Mouse (Mus musculus): ENCODE measurements around the gene Foxc2. TPM values are rescaled to one million over a fixed set of nuclear protein-coding genes. Genes with fewer than 3 reads are reported as not detected.

Gene Foxc2
- not detected in 2 replicates for total RNA-seq (2014; fragmentation: Nextera tagmentation)
- not detected in 2 replicates for total RNA-seq (2017)

- peak; percentile 51; the same call in 1 of the 2 replicates for ATAC-seq (replicated peaks; ENCODE audit: low FRiP score, low TSS enrichment, poor library complexity, severe bottlenecking)
Observed at GRCm38 (mm10) chr8:121115948-121116347, at the start of gene Foxc2. Gene Foxc2 (plus strand): TSS chr8:121116171.

GRCm38 (mm10) chr8:121071454-121071853, 44.5 kb upstream of the Foxc2 start:
- ATAC-seq (replicated peaks; ENCODE audit: low FRiP score, low TSS enrichment, poor library complexity, severe bottlenecking): no peak

GRCm38 (mm10) chr8:121072406-121073130, 43.4 kb upstream of the Foxc2 start:
- ATAC-seq (replicated peaks; ENCODE audit: low FRiP score, low TSS enrichment, poor library complexity, severe bottlenecking): no peak

- ATAC-seq (replicated peaks; ENCODE audit: low FRiP score, low TSS enrichment, poor library complexity, severe bottlenecking): no peak
Observed at GRCm38 (mm10) chr8:121073174-121074107, 42.5 kb upstream of the Foxc2 start.

- ATAC-seq (replicated peaks; ENCODE audit: low FRiP score, low TSS enrichment, poor library complexity, severe bottlenecking): no peak
Observed at GRCm38 (mm10) chr8:121074108-121074847, 41.7 kb upstream of the Foxc2 start.

- ATAC-seq (replicated peaks; ENCODE audit: low FRiP score, low TSS enrichment, poor library complexity, severe bottlenecking): no peak
Observed at GRCm38 (mm10) chr8:121074848-121075145, 41.2 kb upstream of the Foxc2 start.

GRCm38 (mm10) chr8:121075936-121076335, 40.0 kb upstream of the Foxc2 start:
- no peak for ATAC-seq (replicated peaks; ENCODE audit: low FRiP score, low TSS enrichment, poor library complexity, severe bottlenecking)

GRCm38 (mm10) chr8:121076555-121076954, 39.4 kb upstream of the Foxc2 start:
- no peak for ATAC-seq (replicated peaks; ENCODE audit: low FRiP score, low TSS enrichment, poor library complexity, severe bottlenecking)

- no peak for ATAC-seq (replicated peaks; ENCODE audit: low FRiP score, low TSS enrichment, poor library complexity, severe bottlenecking)
Observed at GRCm38 (mm10) chr8:121078721-121079120, 37.2 kb upstream of the Foxc2 start.

- ATAC-seq (replicated peaks; ENCODE audit: low FRiP score, low TSS enrichment, poor library complexity, severe bottlenecking): no peak
Observed at GRCm38 (mm10) chr8:121079201-121079600, 36.8 kb upstream of the Foxc2 start.

GRCm38 (mm10) chr8:121079944-121080343, 36.0 kb upstream of the Foxc2 start:
- ATAC-seq (replicated peaks; ENCODE audit: low FRiP score, low TSS enrichment, poor library complexity, severe bottlenecking): no peak

GRCm38 (mm10) chr8:121080361-121081090, 35.4 kb upstream of the Foxc2 start:
- ATAC-seq (replicated peaks; ENCODE audit: low FRiP score, low TSS enrichment, poor library complexity, severe bottlenecking): no peak

- ATAC-seq (replicated peaks; ENCODE audit: low FRiP score, low TSS enrichment, poor library complexity, severe bottlenecking): no peak
Observed at GRCm38 (mm10) chr8:121081398-121081797, 34.6 kb upstream of the Foxc2 start.

GRCm38 (mm10) chr8:121082218-121083092, 33.5 kb upstream of the Foxc2 start:
- ATAC-seq (replicated peaks; ENCODE audit: low FRiP score, low TSS enrichment, poor library complexity, severe bottlenecking): no peak

- ATAC-seq (replicated peaks; ENCODE audit: low FRiP score, low TSS enrichment, poor library complexity, severe bottlenecking): no peak
Observed at GRCm38 (mm10) chr8:121083093-121083935, 32.7 kb upstream of the Foxc2 start.

GRCm38 (mm10) chr8:121083936-121084209, 32.1 kb upstream of the Foxc2 start:
- no peak for ATAC-seq (replicated peaks; ENCODE audit: low FRiP score, low TSS enrichment, poor library complexity, severe bottlenecking)

- no peak for ATAC-seq (replicated peaks; ENCODE audit: low FRiP score, low TSS enrichment, poor library complexity, severe bottlenecking)
Observed at GRCm38 (mm10) chr8:121084210-121084951, 31.6 kb upstream of the Foxc2 start, which contains the start of gene Foxf1. Gene Foxf1 (plus strand): TSS chr8:121084386.
